Mouse (Mus musculus) ovary, adult 10 weeks (tissue): Measurements from ENCODE around the gene Mnt. TPM values are rescaled to one million over a fixed set of nuclear protein-coding genes. Genes with fewer than 3 reads are reported as not detected.

Source experiments
- polyA plus RNA-seq: library from polyadenylated mRNA; stranded (reverse); fragments of 350-450 nt; fragmentation: Illumina TruSeq; extraction: RNeasy Lipid Tissue Mini Kit (QIAGEN cat#74804); gene quantifications from one replicate; pipeline ENCODE4 v1.2.3, GENCODE M21; 2014

Gene Mnt
- polyA plus RNA-seq: 3.0 TPM

GRCm38 (mm10) chr11:74830256-74831161 lies at the start of gene Mnt:
Gene Mnt, plus strand, starts transcription at chr11:74830920.

Other genes with a start within 250 kb of the Mnt start
- 1.2 TPM for gene Rap1gap2, start 220.0 kb upstream of the Mnt start, polyA plus RNA-seq
- not detected for gene Ccdc92b, start 211.3 kb upstream of the Mnt start, polyA plus RNA-seq
- 4.6 TPM for gene Cluh, start 181.4 kb upstream of the Mnt start, polyA plus RNA-seq
- gene Pafah1b1, start 106.2 kb upstream of the Mnt start, polyA plus RNA-seq: 836 TPM
- 46.3 TPM for gene Mettl16, start 60.1 kb upstream of the Mnt start, polyA plus RNA-seq
- 0.83 TPM for gene Sgsm2, start 66.1 kb downstream of the Mnt start, polyA plus RNA-seq
- 61.1 TPM for gene Tsr1, start 67.2 kb downstream of the Mnt start, polyA plus RNA-seq
- 21.2 TPM for gene Smg6, start 94.9 kb downstream of the Mnt start, polyA plus RNA-seq
- gene Srr, start 95.0 kb downstream of the Mnt start, polyA plus RNA-seq: 50.9 TPM